Mouse (Mus musculus) gastrocnemius, postnatal 4 days (tissue): ENCODE measurements around the gene Dus2. TPM values are rescaled to one million over a fixed set of nuclear protein-coding genes. Genes with fewer than 3 reads are reported as not detected.
"Not testable (repeated sequence)": the region's sequence is repeated elsewhere in the genome, so short reads cannot be mapped to it uniquely, and the experiment has no call there.

ENCODE experiments used
- DNase-seq, 2 experiments: peaks; one replicate each; pipeline ENCODE4 v3.0.0; 2021 to 2022; ENCODE audit warnings: low spot score in 2 of 2, mixed read lengths in 2 of 2
- total RNA-seq, 2 experiments: library from RNA; stranded (reverse); gene quantifications; 2 replicates each; pipeline ENCODE4 v1.2.3; 2021

Dus2 gene
- total RNA-seq, 2 experiments from 2014 or later = 12.4 to 13.2 TPM

DNA sequence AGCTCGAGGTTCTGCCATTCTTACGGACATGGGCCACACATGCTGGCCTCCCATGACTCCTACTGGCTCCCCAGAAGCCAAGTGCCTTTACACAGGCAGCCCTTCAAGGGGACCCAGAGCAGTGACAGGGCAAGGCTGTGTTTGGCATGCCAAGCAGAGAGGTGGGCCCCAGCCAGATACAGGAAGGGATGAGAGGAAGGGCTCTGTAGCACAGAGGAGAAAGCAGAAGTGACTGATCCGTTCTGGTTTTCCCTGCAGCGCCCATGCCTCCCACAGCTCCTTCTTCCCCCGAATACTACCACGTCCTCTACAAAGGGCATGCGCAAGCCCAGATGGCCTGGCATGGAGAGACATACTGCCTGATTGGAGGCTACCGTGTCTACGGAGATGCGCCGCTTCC is 7.7 kb upstream of the Dus2 start:
- not testable (repeated sequence) for DNase-seq

DNA sequence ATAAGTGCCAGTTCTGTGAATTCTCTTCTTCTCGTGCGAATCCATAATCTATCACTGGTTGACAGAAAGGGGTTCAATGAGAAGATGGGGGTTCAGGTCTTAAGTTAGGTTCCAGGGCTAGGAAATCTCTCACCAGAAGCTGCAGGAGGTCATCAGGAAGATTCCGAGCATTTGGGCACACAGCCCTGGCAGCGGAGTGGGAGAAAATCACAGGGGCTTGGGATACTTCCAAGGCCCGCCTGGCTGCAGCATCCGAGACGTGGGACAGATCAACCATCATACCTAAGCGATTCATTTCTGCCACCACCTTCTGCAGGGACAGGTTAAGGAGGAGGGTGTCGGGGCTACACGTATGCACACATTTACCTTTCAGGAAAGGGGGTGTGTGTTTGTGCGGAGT is 2.6 kb upstream of the Dus2 start:
- no peak for DNase-seq

DNA sequence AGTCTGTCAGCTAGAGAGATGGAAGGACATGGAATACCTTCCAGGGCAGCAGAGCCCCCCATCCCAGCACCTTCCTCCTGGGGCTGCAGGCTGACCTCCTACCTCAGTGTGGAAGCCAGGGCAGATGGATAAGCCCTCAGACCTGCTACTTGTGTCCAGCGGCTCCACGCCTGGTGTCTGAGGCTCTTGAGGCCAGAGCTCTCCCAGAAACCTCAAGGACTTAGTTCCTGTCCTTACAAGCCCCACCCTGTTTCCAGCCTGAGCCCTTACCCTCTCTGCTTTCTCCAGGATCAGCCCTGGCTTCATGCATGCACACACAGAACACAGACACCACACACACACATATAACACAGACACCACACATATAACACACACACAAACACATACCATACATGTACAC is 409 bp downstream of the Dus2 start:
- DNase-seq = no peak

- no peak for DNase-seq
Observed at GRCm38 (mm10) chr8:105992499-105992898, 1.4 kb downstream of the Dus2 start.

GRCm38 (mm10) chr8:105993226-105993625 is 2.1 kb downstream of the Dus2 start:
- no peak for DNase-seq

DNA sequence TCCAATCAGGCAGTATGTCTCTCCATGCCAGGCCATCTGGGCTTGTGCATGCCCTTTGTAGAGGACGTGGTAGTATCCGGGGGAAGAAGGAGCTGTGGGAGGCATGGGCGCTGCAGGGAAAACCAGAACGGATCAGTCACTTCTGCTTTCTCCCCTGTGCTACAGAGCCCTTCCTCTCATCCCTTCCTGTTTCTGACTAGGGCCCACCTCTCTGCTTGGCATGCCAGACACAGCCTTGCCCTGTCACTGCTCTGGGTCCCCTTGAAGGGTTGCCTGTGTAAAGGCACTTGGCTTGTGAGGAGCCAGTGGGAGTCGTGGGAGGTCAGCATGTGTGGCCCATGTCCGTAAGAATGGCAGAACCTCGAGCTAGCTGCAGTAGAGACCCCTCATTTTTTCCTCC is 5.2 kb downstream of the Dus2 start:
- DNase-seq = no peak

- no peak for DNase-seq
Observed at GRCm38 (mm10) chr8:105998971-105999370, 7.8 kb downstream of the Dus2 start.

DNA sequence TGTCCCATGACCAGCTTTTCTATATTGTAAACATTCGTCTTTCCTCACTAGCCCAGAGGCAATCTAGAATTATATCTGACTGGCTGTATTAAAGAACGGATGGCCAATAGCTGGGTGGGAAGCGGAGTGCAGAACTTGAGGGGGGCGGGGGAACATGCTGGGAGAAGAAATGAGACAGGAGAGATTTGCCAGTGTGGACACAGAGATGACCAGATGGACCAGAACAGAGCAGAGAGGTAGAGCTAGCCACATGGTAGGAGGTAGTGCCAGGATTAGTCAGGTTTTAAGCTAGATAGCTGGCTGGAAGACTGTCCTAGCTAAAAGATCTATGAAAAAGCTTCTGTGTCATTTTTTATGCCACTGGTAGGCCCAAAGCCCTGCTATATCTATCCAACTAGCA is 10.8 kb downstream of the Dus2 start:
- no peak for DNase-seq

- DNase-seq = no peak
Observed at GRCm38 (mm10) chr8:106004538-106005207, 13.5 kb downstream of the Dus2 start.

DNA sequence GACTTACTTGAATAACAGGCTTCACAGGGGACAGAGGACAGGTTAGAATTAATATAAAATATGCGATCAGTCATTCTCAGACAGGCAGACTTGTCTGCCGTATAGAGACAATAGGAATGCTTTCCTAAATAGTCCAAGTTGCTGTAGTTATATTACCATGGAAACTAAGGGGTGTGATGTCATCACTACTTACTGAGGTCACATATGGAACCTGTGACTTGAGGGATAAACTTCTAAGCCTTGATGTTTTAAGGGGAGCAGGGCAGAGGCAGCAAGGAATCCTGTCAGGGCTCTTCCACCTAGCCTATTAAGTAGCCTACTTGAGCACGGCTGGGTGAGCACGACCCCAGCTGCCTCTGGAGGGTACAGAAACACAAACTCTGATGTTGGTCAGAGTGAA is 14.7 kb downstream of the Dus2 start, which contains the start of gene Dpep2nb:
Dpep2nb (minus strand) TSS at position 101 of the 400 bp plus-strand sequence.
- no peak for DNase-seq

GRCm38 (mm10) chr8:106006413-106006812 is 15.3 kb downstream of the Dus2 start:
- no peak for DNase-seq

DNA sequence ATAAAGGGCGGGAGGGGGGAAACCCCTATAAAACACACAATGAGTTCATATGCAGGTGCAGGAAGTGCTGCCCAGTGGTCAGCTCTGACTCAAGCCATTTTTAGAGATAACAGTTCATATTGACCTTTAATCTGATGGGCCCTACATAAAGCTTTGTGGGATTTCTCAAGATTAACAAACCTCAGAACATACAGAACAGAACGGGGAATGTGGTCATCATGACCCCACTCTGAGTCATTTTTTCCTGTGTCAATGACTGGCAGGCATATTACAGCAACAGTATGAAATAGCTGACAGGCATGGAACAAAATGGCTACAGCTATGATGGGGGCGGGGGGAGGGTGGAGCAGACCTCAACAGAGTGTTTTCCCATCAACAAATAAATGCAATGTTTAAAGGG is 16.0 kb downstream of the Dus2 start:
- DNase-seq = no peak

- DNase-seq = not testable (repeated sequence)
Observed at GRCm38 (mm10) chr8:106007891-106008290, 16.8 kb downstream of the Dus2 start.

DNA sequence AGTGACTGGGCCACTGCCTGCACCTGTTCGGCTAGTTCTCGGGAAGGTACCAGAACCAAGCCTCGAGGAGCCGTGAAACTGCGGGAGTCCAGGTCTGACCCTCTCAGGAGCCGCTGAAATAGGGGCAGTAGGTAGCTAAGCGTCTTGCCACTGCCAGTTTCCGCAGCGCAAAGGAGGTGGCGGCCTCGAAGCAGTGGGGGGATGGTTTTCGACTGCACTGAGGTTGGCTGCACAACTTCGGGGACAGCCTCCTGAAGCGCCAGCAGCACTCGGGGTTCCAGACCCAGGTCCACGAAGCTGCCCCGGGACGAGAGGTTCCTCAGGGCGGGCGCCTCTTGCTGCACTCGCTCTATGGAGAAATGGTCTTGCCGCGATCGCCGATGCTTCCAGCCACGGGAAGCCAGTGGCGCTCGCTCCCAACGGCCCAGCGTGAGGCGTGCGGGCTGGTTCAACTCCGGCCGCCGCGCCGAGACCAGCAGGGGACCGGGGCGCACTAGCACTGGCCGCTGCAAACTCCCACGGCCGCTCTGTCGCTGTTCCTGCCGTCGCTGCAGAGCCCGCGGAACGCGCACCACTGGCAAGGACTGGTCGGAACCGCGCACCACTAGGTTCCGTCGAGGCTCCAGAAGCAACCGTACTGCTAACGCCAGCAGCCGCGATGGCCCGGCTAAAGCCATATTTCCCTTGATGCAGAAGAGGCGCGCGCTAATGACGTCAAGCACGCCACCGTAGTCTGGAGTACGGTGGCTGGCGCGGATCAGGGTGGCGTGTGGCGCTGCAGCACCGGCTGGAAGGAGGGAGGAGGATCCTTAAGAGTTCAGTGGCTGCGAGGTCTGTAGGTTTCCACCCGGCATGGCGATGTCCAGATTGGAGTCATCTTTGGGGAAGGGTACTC is 19.9 kb downstream of the Dus2 start:
- DNase-seq = peak; percentile 80 to 93

DNA sequence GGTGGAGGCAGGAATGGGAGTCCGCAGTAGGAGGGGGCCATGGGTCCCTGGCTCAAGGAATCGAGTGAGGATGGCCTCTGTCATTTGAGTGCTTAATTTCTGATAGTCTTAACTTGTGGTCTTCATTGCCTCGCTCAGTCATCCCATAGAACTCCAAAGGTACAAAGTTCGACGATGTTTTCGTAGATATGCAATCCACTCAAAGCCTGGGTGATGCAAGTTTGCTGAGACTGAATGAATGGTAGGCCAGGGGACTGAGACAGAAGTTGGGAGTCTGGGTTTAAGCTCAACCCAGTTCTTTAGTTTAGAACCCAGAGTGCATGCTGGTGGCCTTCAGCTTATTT is 20.5 kb downstream of the Dus2 start, which contains the start of gene Ddx28:
Ddx28 (minus strand) TSS at position 240 of the 344 bp plus-strand sequence.
- no peak for DNase-seq

GRCm38 (mm10) chr8:106012203-106012602 is 21.1 kb downstream of the Dus2 start:
- not testable (repeated sequence) for DNase-seq

- no peak for DNase-seq
Observed at GRCm38 (mm10) chr8:106016284-106016683, 25.1 kb downstream of the Dus2 start.

- DNase-seq = no peak
Observed at GRCm38 (mm10) chr8:106017130-106017529, 26.0 kb downstream of the Dus2 start.

DNA sequence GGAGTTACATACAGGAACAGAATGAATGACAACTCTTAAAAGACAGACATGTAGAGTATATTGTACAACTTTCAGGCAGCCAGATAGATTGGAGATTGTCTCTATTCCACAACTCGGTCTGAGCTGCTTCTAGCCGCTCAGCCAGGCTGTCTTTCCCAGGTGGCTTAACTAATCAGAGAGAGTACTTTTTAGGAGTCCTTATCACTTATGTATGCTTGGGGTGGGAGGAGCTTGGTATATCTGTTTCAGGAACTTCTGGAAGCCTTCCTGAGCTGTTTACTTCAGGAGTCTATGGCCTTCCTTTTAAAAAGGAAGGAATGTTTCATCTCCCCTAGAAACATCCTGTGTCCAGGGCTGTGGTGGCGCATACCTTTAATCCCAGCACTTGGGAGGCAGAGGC is 26.9 kb downstream of the Dus2 start:
- DNase-seq = no peak

DNA sequence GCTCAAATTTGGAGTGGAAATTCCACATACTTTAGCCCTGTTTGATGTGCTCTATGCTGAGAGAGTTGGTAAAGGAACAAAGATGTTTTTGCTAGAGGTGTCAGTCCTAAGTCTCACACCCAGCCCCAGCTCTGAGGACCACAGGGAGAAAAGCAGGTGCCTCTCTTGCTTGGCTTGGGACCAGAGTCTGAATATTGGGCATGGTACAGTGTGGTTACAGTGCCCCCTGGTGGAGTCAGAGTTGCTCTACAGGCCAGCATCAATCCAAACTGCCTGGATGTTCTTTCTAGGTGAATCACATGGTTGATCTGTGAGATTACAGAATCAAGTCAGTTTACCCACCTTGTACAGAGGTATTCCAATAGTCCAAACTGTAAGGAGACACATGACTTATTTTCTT is 31.3 kb downstream of the Dus2 start:
- peak; percentile 54 to 67 for DNase-seq

DNA sequence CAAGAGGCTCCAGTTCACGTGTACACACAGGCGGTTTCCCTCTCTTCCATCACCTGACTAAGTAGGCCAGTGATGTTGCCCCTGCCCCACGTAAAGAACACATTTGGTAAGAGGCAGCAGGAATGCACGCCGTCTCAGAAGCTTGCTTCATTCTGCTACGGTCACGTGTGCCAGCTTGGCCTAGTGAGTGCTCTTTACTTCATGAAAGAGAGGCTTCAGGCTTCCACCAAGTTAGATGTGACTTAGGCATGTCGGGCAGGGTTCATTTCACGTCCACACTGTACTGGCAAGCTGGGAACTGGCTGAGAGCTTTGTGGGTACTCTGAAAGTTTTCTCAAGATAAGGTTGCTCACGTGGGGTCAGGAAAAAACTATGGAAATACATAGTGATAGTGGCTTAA is 47.6 kb downstream of the Dus2 start:
- no peak for DNase-seq

DNA sequence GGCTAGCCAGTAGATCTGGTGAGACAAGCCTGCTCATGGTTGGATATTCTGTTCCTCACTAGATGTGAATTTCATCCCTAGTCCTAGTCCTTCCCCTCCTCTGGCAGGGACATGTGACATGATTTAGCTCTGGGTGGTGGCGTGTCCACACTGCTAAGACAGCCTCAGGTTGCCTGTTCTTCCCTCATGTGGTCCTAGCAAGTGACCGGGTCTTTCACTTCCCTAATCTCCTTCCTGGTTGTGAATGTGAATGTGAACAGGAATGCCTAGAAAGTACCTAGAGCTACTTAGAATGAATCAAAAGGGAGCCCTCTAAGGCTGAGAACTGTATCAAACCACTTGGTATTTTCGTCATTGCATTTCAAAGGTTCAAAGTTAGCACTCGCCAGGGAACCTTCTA is 48.5 kb downstream of the Dus2 start:
- DNase-seq = no peak
